Mouse (Mus musculus) CH12.LX (cell line): ENCODE data around the gene Samd4. TPM values are rescaled to one million over a fixed set of nuclear protein-coding genes. Genes with fewer than 3 reads are reported as not detected.

ENCODE experiments used
- DNase-seq: peaks from one replicate; pipeline ENCODE4 v3.0.0-alpha.2; 2013; ENCODE audit errors: extremely low read depth
- H3K27ac ChIP-seq: 2 replicates; pipeline ENCODE4 v1.5.1; 2012; ENCODE audit warnings: low read depth, mild to moderate bottlenecking, control low read depth, moderate library complexity; ENCODE audit not compliant: insufficient read depth
- H3K27me3 ChIP-seq: replicated peaks from 2 replicates; pipeline ENCODE3; 2012; ENCODE audit warnings: inconsistent platforms
- H3K36me3 ChIP-seq, 2 experiments: replicated peaks in 1 of 2; 2 replicates each; pipeline versions ENCODE3 to v1.6.1; 2012; ENCODE audit warnings: inconsistent platforms in 1 of 2, low read length in 1 of 2, mild to moderate bottlenecking in 1 of 2, mixed read lengths in 1 of 2, moderate library complexity in 1 of 2; ENCODE audit not compliant: control insufficient read depth in 1 of 2, insufficient read depth in 1 of 2
- H3K4me1 ChIP-seq, 2 experiments: 2 replicates each; pipeline ENCODE4 v1.6.1; 2012; ENCODE audit warnings: inconsistent platforms in 1 of 2, moderate library complexity in 1 of 2; ENCODE audit not compliant: insufficient read depth in 2 of 2, control insufficient read depth in 1 of 2
- H3K4me2 ChIP-seq: 2 replicates; pipeline ENCODE4 v1.6.1; 2012; ENCODE audit warnings: low read depth, mild to moderate bottlenecking, control low read depth; ENCODE audit not compliant: poor library complexity, insufficient read depth, severe bottlenecking
- H3K4me3 ChIP-seq, 3 experiments: fragments of 150-350 bp in 1 of 3; sonication (generic) in 1 of 3; replicated peaks in 1 of 3; 2 replicates each; pipeline versions ENCODE3 to v1.5.1; 2011 to 2012; ENCODE audit warnings: low read depth in 2 of 3, low read length in 2 of 3, mild to moderate bottlenecking in 2 of 3, moderate library complexity in 2 of 3, control low read depth in 1 of 3, improper control_type of control experiment in 1 of 3, inconsistent platforms in 1 of 3, mixed read lengths in 1 of 3; ENCODE audit not compliant: poor library complexity in 1 of 3
- H3K79me2 ChIP-seq: replicated peaks from 2 replicates; pipeline ENCODE4 v1.6.1; 2012; ENCODE audit warnings: mild to moderate bottlenecking, moderate library complexity; ENCODE audit not compliant: control insufficient read depth, poor library complexity, insufficient read depth, severe bottlenecking; ENCODE audit errors: extremely low read depth
- H3K9ac ChIP-seq: 2 replicates; pipeline ENCODE4 v1.6.1; 2012; ENCODE audit warnings: low read depth, mild to moderate bottlenecking, control low read depth, moderate library complexity; ENCODE audit not compliant: insufficient read depth
- H3K9me3 ChIP-seq: replicated peaks from 2 replicates; pipeline ENCODE3; 2012; ENCODE audit warnings: low read length, inconsistent platforms, mixed read lengths
- CHD1 ChIP-seq: IDR thresholded peaks from 2 replicates; pipeline ENCODE4 v1.6.1; 2012; ENCODE audit warnings: low read depth, low read length, improper control_type of control experiment, inconsistent platforms
- CTCF ChIP-seq, 2 experiments: IDR thresholded peaks in 1 of 2; conservative IDR thresholded peaks in 1 of 2; 2 replicates each; pipeline ENCODE4 v1.5.1; 2011 to 2012; ENCODE audit warnings: low read depth in 2 of 2, low read length in 2 of 2, improper control_type of control experiment in 1 of 2, inconsistent platforms in 1 of 2, mild to moderate bottlenecking in 1 of 2, moderate library complexity in 1 of 2
- E2F4 ChIP-seq: IDR thresholded peaks from 2 replicates; pipeline ENCODE4 v1.6.1; 2011; ENCODE audit warnings: low read depth, low read length, improper control_type of control experiment; ENCODE audit not compliant: insufficient replicate concordance
- ETS1 ChIP-seq: conservative IDR thresholded peaks from 2 replicates; pipeline ENCODE4 v1.6.1; 2012; ENCODE audit warnings: low read depth, mild to moderate bottlenecking, inconsistent platforms, low read length, improper control_type of control experiment, moderate library complexity
- HCFC1 ChIP-seq: IDR thresholded peaks from 2 replicates; pipeline ENCODE4 v1.6.1; 2012; ENCODE audit warnings: low read depth, mild to moderate bottlenecking, inconsistent platforms, low read length, improper control_type of control experiment
- JUN ChIP-seq: IDR thresholded peaks from 2 replicates; pipeline ENCODE4 v1.6.1; 2011; ENCODE audit warnings: low read depth, mild to moderate bottlenecking, low read length, improper control_type of control experiment, moderate library complexity; ENCODE audit not compliant: insufficient read depth
- JUND ChIP-seq: conservative IDR thresholded peaks from 2 replicates; pipeline ENCODE4 v1.6.1; 2011; ENCODE audit warnings: low read depth, low read length, improper control_type of control experiment
- MAX ChIP-seq: IDR thresholded peaks from 2 replicates; pipeline ENCODE4 v1.6.1; 2011; ENCODE audit warnings: low read length, improper control_type of control experiment
- MAZ ChIP-seq: IDR thresholded peaks from 2 replicates; pipeline ENCODE4 v1.6.1; 2012; ENCODE audit warnings: low read depth, mild to moderate bottlenecking, inconsistent platforms, low read length, improper control_type of control experiment, moderate library complexity
- MEF2A ChIP-seq: IDR thresholded peaks from 2 replicates; pipeline ENCODE4 v1.6.1; 2014; ENCODE audit warnings: low read depth, mild to moderate bottlenecking, inconsistent platforms, low read length, improper control_type of control experiment, borderline replicate concordance
- MYC ChIP-seq: IDR thresholded peaks from 2 replicates; pipeline ENCODE4 v1.6.1; 2011; ENCODE audit warnings: low read depth, mild to moderate bottlenecking, improper control_type of control experiment, low read length
- NELFE ChIP-seq: IDR thresholded peaks from 2 replicates; pipeline ENCODE4 v1.6.1; 2011; ENCODE audit warnings: low read depth, low read length, improper control_type of control experiment
- NRF1 ChIP-seq: IDR thresholded peaks from 2 replicates; pipeline ENCODE4 v1.6.1; 2014; ENCODE audit warnings: low read depth, mild to moderate bottlenecking, inconsistent platforms, low read length, improper control_type of control experiment, moderate library complexity
- PAX5 ChIP-seq: IDR thresholded peaks from 2 replicates; pipeline ENCODE4 v1.6.1; 2012; ENCODE audit warnings: low read length, inconsistent platforms, mixed read lengths
- POLR2A ChIP-seq: IDR thresholded peaks from 2 replicates; pipeline ENCODE4 v1.6.1; 2011; ENCODE audit warnings: low read depth, mild to moderate bottlenecking, improper control_type of control experiment, low read length
- RAD21 ChIP-seq: IDR thresholded peaks from 2 replicates; pipeline ENCODE4 v1.6.1; 2011; ENCODE audit warnings: low read depth, mild to moderate bottlenecking, low read length, improper control_type of control experiment, moderate library complexity
- SIN3A ChIP-seq: IDR thresholded peaks from 2 replicates; pipeline ENCODE4 v1.6.1; 2012; ENCODE audit warnings: low read length, improper control_type of control experiment, inconsistent platforms
- SMC3 ChIP-seq: IDR thresholded peaks from 2 replicates; pipeline ENCODE4 v1.6.1; 2011; ENCODE audit warnings: low read depth, low read length, improper control_type of control experiment
- USF1 ChIP-seq: IDR thresholded peaks from 2 replicates; pipeline ENCODE4 v1.6.1; 2014; ENCODE audit warnings: low read depth, mild to moderate bottlenecking, inconsistent platforms, low read length, improper control_type of control experiment
- USF2 ChIP-seq: conservative IDR thresholded peaks from 2 replicates; pipeline ENCODE4 v1.6.1; 2011; ENCODE audit warnings: low read depth, low read length, improper control_type of control experiment
- ZMIZ1 ChIP-seq: IDR thresholded peaks from 2 replicates; pipeline ENCODE4 v1.6.1; 2012; ENCODE audit warnings: low read depth, mild to moderate bottlenecking, inconsistent platforms, low read length, improper control_type of control experiment
- dilution Hi-C: fragments of 300-500 bp; cut with MboI; formaldehyde crosslinking; loops from 2 replicates; pipeline ENCODE4 v1.14.3; 2020; ENCODE audit warnings: low sequenced_read_pairs; ENCODE audit not compliant: extremely low pct_unique_long_range_greater_than_20kb, extremely low pct_ligation_motif_present
- in situ Hi-C: fragments of 300-500 bp; cut with MboI; formaldehyde crosslinking; loops from 3 replicates; pipeline ENCODE4 v1.14.3; 2019; ENCODE audit warnings: low sequenced_read_pairs, low pct_ligation_motif_present, low pct_unique_long_range_greater_than_20kb, mixed read lengths
- polyA plus RNA-seq: library from polyadenylated mRNA; unstranded; fragments of >175 nt; gene quantifications from 2 replicates; pipeline ENCODE4 v1.2.1, GENCODE M21; 2012; ENCODE audit warnings: low read depth; ENCODE audit not compliant: insufficient read length
- total RNA-seq, 2 experiments: library from RNA; depleted of rRNA; stranded (reverse); fragments of 300-350 nt in 1 of 2; fragments of >200 nt in 1 of 2; gene quantifications; 2 replicates each; pipeline ENCODE4 v1.2.3; 2012 to 2014

The Samd4 gene
- total and polyA plus RNA-seq, 3 experiments: 0.64 to 4.6 (median 1.5) TPM

DNA sequence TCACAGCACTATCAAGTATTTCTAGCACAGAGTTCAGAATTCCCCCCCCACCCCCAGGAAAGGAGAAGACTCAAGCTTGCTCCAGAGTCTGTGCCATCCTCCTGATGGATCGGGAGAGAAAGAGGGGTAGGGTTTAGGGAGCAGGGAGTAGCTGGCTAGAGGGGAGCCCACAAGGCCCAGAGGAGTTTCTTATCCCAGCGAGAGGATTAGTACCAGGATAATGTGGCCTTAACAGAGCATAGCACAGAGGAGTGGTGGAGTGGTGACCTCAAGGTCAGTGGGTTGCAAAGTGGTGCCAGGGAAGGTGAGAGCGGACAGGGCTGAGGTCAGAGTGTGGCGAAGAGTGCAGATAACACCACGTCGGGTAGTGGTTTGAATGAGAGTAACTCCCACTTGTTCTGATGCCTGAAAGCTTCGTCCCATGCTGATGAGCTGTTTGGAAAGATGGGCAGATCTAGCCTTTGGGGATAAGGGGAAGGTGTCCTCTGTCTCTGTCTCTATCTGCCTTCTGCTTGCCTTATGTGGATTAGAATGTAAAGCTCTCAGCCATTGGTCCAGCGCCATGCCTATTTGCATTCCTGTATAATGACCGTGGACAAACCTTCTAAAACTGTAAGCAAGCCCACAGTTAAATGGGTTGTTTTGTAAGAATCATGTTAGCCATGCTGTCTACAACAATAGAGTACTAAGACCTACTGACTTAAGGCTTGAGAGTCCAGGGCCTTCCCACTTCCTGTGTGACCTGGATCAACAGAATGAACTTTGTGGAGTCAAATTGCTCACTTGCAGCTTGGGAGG is 38.7 kb downstream of the Samd4 start:
- dilution Hi-C loops: no loop called here
- H3K4me2 ChIP-seq: no peak overlapping the region
- TF ChIP-seq HCFC1: no peak
- no peak for TF ChIP-seq RAD21
- no peak for TF ChIP-seq SIN3A
- TF ChIP-seq JUN: no peak
- TF ChIP-seq MEF2A: no peak
- TF ChIP-seq ZMIZ1: no peak
- TF ChIP-seq USF1: no peak
- TF ChIP-seq E2F4: no peak
- TF ChIP-seq MAZ: no peak
- TF ChIP-seq POLR2A: no peak
- TF ChIP-seq MAX: no peak

DNA sequence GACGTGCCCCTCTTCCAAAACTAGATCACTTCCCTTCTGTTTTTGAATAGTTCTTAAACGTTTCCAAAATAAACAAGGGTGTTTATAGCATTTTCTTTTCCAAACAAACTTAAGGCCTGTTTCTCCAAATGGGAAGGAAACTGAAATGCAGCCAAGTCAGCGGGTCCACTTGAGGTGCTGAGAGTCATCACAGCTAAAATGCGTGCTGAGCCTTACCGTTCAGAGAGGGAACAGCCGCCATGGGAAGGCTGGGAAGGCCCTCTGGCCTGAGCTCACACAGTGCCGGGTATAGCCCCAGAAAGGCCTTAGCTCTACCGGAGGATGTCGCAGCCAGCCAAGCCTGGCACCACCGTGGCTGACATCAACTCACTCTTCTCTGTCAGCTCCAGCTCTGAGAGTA is 41.3 kb downstream of the Samd4 start:
- Histone ChIP-seq H3K27me3 (no peaks in the 10 kb centered on the region), H3K9ac (no peak overlapping the region)
- DNase-seq: no peak
- TF ChIP-seq E2F4: no peak
- TF ChIP-seq HCFC1: no peak
- no peak for TF ChIP-seq CHD1
- TF ChIP-seq NELFE: no peak
- TF ChIP-seq ETS1: no peak
- TF ChIP-seq MAX: no peak
- TF ChIP-seq MYC: no peak
- TF ChIP-seq CTCF (conservative IDR thresholded peaks at IDR 0.05 in 1 of 2, IDR thresholded peaks at IDR 0.05 in 1 of 2; ENCODE audit: low read depth in 2 of 2, low read length in 2 of 2): no peak
- no peak for TF ChIP-seq NRF1
- no peak for TF ChIP-seq USF2
- TF ChIP-seq SMC3: no peak
- TF ChIP-seq JUND: no peak
- TF ChIP-seq PAX5: no peak
- no peak for TF ChIP-seq JUN
- TF ChIP-seq USF1: no peak
- TF ChIP-seq, all 38 proteins: peak for 0
- Histone ChIP-seq H3K79me2 (no peaks in the 10 kb centered on the region), H3K4me2 (no peak overlapping the region), H3K36me3 (no peaks in the 10 kb centered on the region), H3K4me3 (no peak overlapping the region), H3K4me1 (peaks cover 2 to 22% of the 10 kb centered on the region in 2 experiments; a peak in 2 of 4 replicates), H3K27ac (no peak overlapping the region), H3K9me3 (no peaks in the 10 kb centered on the region)
- in situ Hi-C loops: no loop called here
- dilution Hi-C loops: no loop called here

More for the DNA sequence above, 38.7 kb downstream of the Samd4 start:
- no peaks in the 10 kb centered on the region for H3K36me3 ChIP-seq
- H3K4me3 ChIP-seq: no peak overlapping the region
- no peaks in the 10 kb centered on the region for H3K79me2 ChIP-seq
- in situ Hi-C loops: no loop called here
- no peak overlapping the region for H3K27ac ChIP-seq
- H3K9me3 ChIP-seq: no peaks in the 10 kb centered on the region
- H3K9ac ChIP-seq: no peak overlapping the region
- peaks cover 2 to 22% of the 10 kb centered on the region in 2 experiments; a peak in 2 of 4 replicates for H3K4me1 ChIP-seq
- no peak for DNase-seq
- no peaks in the 10 kb centered on the region for H3K27me3 ChIP-seq
